Mouse (Mus musculus) ES-Bruce4 (cell line): ENCODE measurements around the gene Stam2.

Source experiments
- CTCF ChIP-seq: IDR thresholded peaks from one replicate; pipeline ENCODE4 v1.8.1; 2011; ENCODE audit warnings: low read depth, low read length
- EP300 ChIP-seq: IDR thresholded peaks from 2 replicates; pipeline ENCODE4 v1.6.1; 2011; ENCODE audit warnings: low read depth, low read length; ENCODE audit not compliant: insufficient read depth
- POLR2A ChIP-seq: IDR thresholded peaks from one replicate; pipeline ENCODE4 v1.8.1; 2011; ENCODE audit warnings: low read length; ENCODE audit not compliant: insufficient read depth

DNA sequence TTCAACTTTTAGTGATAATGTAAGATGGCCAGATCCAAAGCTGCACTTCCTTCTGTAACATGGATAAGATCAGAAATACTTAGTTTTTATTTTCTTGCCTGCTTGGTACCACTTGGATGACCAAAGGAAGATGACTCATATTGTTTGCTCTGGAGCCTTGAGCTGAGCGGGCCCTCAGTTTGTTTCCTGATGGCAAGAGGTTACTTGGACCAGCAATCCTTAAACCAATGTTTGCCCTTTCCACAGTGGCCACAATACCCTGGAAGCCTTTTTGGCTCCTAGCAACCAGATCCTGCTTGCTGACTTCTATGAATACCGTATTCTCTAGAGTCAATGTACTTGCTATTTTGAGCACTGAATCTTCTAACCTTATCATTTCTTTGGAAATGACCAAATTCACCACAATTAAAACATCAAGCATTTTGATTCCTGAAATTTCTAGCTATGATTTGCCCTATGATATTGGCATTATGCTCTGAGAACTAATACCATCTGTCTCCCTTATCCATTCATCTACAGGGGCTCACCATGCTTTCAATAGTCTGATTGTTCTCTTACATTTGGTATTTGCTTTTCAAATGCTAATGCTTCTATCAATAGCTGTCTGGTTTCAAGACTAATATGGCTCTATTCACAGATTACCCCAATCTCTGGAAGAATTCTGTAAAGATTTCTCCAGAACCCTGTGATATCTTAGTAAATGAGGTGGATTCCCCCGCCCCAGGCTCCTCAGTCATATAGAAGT, 11.7 kb upstream of the Stam2 start:
- TF ChIP-seq CTCF (no peak), EP300 (no peak), POLR2A (no peak)
